Comparison of ENCODE assay signal across 7 mouse cellular contexts in the genomic region with DNA sequence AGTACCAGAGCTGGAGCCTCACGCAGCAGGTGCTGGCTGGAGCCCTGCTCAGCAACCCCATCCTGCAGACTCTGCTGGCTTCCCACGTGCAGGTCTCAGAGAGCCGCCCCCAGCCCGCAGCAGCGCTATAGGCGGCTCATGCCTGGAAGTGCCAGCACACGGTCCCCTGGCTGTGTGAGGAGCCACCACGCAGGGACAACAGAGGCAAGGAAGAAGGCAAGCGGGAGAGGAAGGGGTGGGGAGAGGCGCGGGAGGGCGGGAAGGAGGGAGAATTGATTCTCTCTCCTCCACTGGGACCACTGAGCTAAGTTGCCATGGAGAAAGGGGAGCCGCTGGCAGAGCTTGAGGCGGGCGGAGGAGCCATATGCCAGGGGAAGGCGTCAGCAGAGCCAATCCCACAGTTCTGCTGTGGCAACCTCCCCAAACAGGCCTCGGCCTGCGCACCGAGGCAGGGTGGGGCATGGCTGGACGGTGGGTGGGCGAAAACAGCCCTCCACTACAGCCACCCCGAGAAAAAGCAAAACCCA.
DNase-seq lines count a peak whose midpoint lies in the region; ATAC-seq and TF ChIP-seq lines count a peak whose summit lies in the region.

No protein-coding gene starts in this region.

- H3K4me2 ChIP-seq in midbrain, embryonic 13.5 days (replicated peaks): peak overlapping the region; percentile 60

- H3K4me3 ChIP-seq in E14TG2a.4 (replicated peaks; ENCODE audit: low read length): peak overlapping the region; percentile 66
- peak overlapping the region; percentile 22 for H3K4me3 ChIP-seq in brown adipose tissue, adult 24 weeks (ENCODE audit: insufficient read depth, low read depth, low read length)
- H3K4me3 ChIP-seq in midbrain, embryonic 13.5 days (replicated peaks): peak overlapping the region; percentile 34

- 8% methylated on average over 22 of the region's 22 CpGs for WGBS in midbrain, embryonic 13.5 days

- H3K9me3 ChIP-seq in E14TG2a.4 (ENCODE audit: low read length): no peaks in the 10 kb centered on the region
- no peaks in the 10 kb centered on the region for H3K9me3 ChIP-seq in midbrain, embryonic 13.5 days

- peak; percentile 33 for ATAC-seq in frontal cortex, adult (ENCODE audit: low TSS enrichment)
- peak; percentile 81 for ATAC-seq in midbrain, embryonic 13.5 days
- no peak for ATAC-seq in monocyte, adult 5-6 weeks (replicated peaks; ENCODE audit: insufficient number of reproducible peaks, low FRiP score, low TSS enrichment, poor library complexity, severe bottlenecking)

- peak overlapping the region; percentile 57 for H3K9ac ChIP-seq in midbrain, embryonic 13.5 days (replicated peaks)

- peaks cover 48% of the 10 kb centered on the region for H3K27me3 ChIP-seq in E14TG2a.4 (ENCODE audit: insufficient read depth, low read length)
- no peaks in the 10 kb centered on the region for H3K27me3 ChIP-seq in midbrain, embryonic 13.5 days

- H3K27ac ChIP-seq in brown adipose tissue, adult 24 weeks (replicated peaks; ENCODE audit: low read depth, low read length): no peak overlapping the region; the same call in 1 of the 2 replicates
- H3K27ac ChIP-seq in midbrain, embryonic 13.5 days: peak overlapping the region; percentile 89

- peak; percentile 90 for DNase-seq in layer of hippocampus, adult 9-11 months
- peak; percentile 82 for DNase-seq in thymus, postnatal 25 days

- TF ChIP-seq CTCF in E14TG2a.4 (conservative IDR thresholded peaks at IDR 0.05; ENCODE audit: low read length): no peak

- H3K36me3 ChIP-seq in E14TG2a.4 (ENCODE audit: insufficient read depth, low read length): no peaks in the 10 kb centered on the region
- no peaks in the 10 kb centered on the region for H3K36me3 ChIP-seq in midbrain, embryonic 13.5 days

- peaks cover 45% of the 10 kb centered on the region for H3K4me1 ChIP-seq in E14TG2a.4 (replicated peaks; ENCODE audit: low read depth, low read length)
- peaks cover 55% of the 10 kb centered on the region for H3K4me1 ChIP-seq in brown adipose tissue, adult 24 weeks (ENCODE audit: control insufficient read depth, insufficient read depth, insufficient read length, low read length)
- peaks cover 74% of the 10 kb centered on the region for H3K4me1 ChIP-seq in midbrain, embryonic 13.5 days (replicated peaks)
